33 mouse cellular contexts compared by ENCODE assay signal in the genomic region with DNA sequence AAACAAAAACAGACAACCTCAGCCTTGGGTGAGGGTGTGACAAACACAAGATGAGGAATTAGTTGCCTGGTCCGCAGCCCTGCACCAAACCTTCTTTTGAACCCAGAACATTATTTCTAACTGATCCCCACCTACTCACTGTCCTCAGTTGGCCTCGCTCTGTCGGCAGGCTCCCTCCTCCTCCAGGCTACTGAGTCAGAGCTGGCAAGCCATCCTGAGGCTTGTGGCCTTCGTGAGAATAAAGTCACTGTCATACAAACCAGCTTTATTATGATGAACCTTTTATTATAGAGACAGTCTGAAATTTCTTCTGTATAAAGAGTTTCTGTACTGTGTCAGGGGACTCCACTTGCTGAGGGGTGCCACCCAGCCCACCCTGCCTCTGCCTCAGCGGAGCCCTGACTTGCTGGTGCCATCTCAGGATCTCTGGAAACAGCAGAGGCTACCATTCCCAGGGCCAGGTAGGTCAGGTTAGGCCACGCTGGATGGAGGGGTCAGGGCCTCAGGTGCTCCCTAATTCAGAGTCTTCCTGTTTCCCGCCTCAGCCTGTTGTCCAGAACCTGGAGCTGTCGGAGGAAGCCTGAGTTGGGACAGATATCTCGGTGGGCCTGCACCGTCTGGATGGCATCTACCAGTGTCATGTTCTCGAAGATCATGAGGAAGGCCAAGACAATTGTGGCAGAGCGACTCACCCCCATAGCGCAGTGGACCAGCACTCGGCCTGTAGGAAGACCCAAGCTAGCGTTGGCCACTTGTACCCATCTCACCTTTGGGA. TPM values are rescaled to one million over a fixed set of nuclear protein-coding genes. Genes with fewer than 3 reads are reported as not detected.
DNase-seq lines count a peak whose midpoint lies in the region; TF ChIP-seq lines count a peak whose summit lies in the region.
"Had no signal": no experiment of that assay in that cellular context is flagged by ENCODE, and none has a peak within 500 bp of the region (broad histone marks: within the 10 kb centered on the region; RNA-seq: fewer than 3 reads in every experiment).

No protein-coding gene starts in this region.

- H3K4me3 ChIP-seq in gastrocnemius, adult 2 months, result no peak overlapping the region
- no peak overlapping the region for H3K4me3 ChIP-seq in layer of hippocampus, adult 2 months
- H3K4me3 ChIP-seq: embryonic facial prominence, embryonic 10.5 days; embryonic facial prominence, embryonic 13.5 days; erythroblast, embryonic 14.5 days; forebrain, embryonic 13.5 days; heart, adult 2 months; heart, embryonic 15.5 days had no signal

- intact Hi-C loops in gastrocnemius, adult 2 months (cut with DNase I), result no loop called here

- peak; percentile 52 for DNase-seq in adrenal gland, adult 2 months
- no peak for DNase-seq in adrenal gland, adult 18-20 months (ENCODE audit: low spot score in 2 of 2)
- DNase-seq in gastrocnemius, adult 2 months, result no peak
- no peak for DNase-seq in gastrocnemius, postnatal 4 days (ENCODE audit: low spot score in 2 of 2)
- no peak for DNase-seq in layer of hippocampus, adult 2 months (ENCODE audit: low spot score in 2 of 2)
- DNase-seq in layer of hippocampus, postnatal 10 days (ENCODE audit: low spot score in 2 of 2), result no peak
- peak; percentile 7 for DNase-seq in urinary bladder, postnatal 10 days (ENCODE audit: low spot score)
- DNase-seq in urinary bladder, adult 18-20 months (ENCODE audit: low spot score in 2 of 2), result no peak
- DNase-seq: adrenal gland, postnatal 14 days; cerebellum, adult 11-12 months; cerebellum, adult 8-10 months; cerebellum, postnatal 10 days; cerebellum, postnatal 36 days; embryo, embryonic 11 days; forebrain, postnatal 0 days; gastrocnemius, postnatal 14 days; heart, adult 2 months; heart, postnatal 10 days; heart, postnatal 4 days had no signal

- 0 out of 2 replicates have a peak overlapping the region, but pooled peaks have one; percentile 8 for H3K27ac ChIP-seq in gastrocnemius, adult 2 months
- H3K27ac ChIP-seq in layer of hippocampus, adult 2 months, result peak overlapping the region; percentile 37; the same call in 1 of the 2 replicates
- H3K27ac ChIP-seq: embryonic facial prominence, embryonic 10.5 days; embryonic facial prominence, embryonic 13.5 days; forebrain, embryonic 13.5 days; heart, adult 2 months; heart, embryonic 15.5 days; hindbrain, embryonic 14.5 days; hindbrain, postnatal 0 days had no signal

- TF ChIP-seq CTCF in gastrocnemius, adult 2 months (IDR thresholded peaks at IDR 0.05), result no peak
- no peak for TF ChIP-seq CTCF in layer of hippocampus, adult 2 months (conservative IDR thresholded peaks at IDR 0.05)

RNA-seq across cellular contexts. Expression of gene Samd8, which starts 17.0 kb away (rescaled TPM):
- 10 to 100 TPM; 46.5 to 47.5 TPM for total RNA-seq in adrenal gland, adult 2 months (2021)
- 18.8 and 22.2 TPM in 2 replicates for polyA plus RNA-seq in adrenal gland, adult 2 months (2012; rRNA removed)
- total RNA-seq in adrenal gland, adult 18-20 months (2021), result 10 to 100 TPM; 45.1 to 52.9 TPM
- total RNA-seq in gastrocnemius, adult 2 months (2021), result 10 to 100 TPM; 57.3 to 63.4 TPM
- total RNA-seq in gastrocnemius, postnatal 4 days (2021), result 10 to 100 TPM; 22.4 to 22.8 TPM
- total RNA-seq in layer of hippocampus, adult 2 months (2021), result 10 to 100 TPM; 79.3 to 82.6 TPM
- total RNA-seq in layer of hippocampus, postnatal 10 days (2021), result 100 to 1,000 TPM in 1 of 2 experiments, 10 to 100 TPM in 1; 90.5 to 101 TPM

RNA-seq across cellular contexts. Expression of gene Dusp13, which starts 17.7 kb away (rescaled TPM):
- total RNA-seq in adrenal gland, adult 2 months (2021), result not detected
- polyA plus RNA-seq in adrenal gland, adult 2 months (2012; rRNA removed), result 0.77 and 1.1 TPM in 2 replicates
- under 1 TPM in 1 of 2 experiments, not detected in 1; 0.77 TPM for total RNA-seq in adrenal gland, adult 18-20 months (2021)
- 100 to 1,000 TPM; 194 to 238 TPM for total RNA-seq in gastrocnemius, adult 2 months (2021)
- 10 to 100 TPM; 15.0 to 15.6 TPM for total RNA-seq in gastrocnemius, postnatal 4 days (2021)
- total RNA-seq in layer of hippocampus, adult 2 months (2021), result under 1 TPM; 0.32 to 0.84 TPM
- under 1 TPM in 1 of 2 experiments, not detected in 1; 0.75 TPM for total RNA-seq in layer of hippocampus, postnatal 10 days (2021)
- total RNA-seq: adrenal gland, postnatal 14 days; heart, postnatal 4 days; hindbrain, postnatal 0 days had no signal
- polyA plus RNA-seq: activated CD4-positive, CD25-positive, alpha-beta regulatory T cell, adult 4 months; brain, embryonic 14.5 days; embryonic facial prominence, embryonic 10.5 days; erythroblast, embryonic 14.5 days; forebrain, embryonic 13.5 days; heart, embryonic 11.5 days; heart, embryonic 15.5 days; hindbrain, embryonic 11.5 days; inflammation-experienced regulatory T-cells, adult 6 months; intestine, embryonic 16.5 days had no signal

RNA-seq across cellular contexts. Expression of gene Dupd1, which starts 18.9 kb away (rescaled TPM):
- under 1 TPM; 0.58 to 0.62 TPM for total RNA-seq in adrenal gland, adult 2 months (2021)
- 0.40 and 0.49 TPM in 2 replicates for polyA plus RNA-seq in adrenal gland, adult 2 months (2012; rRNA removed)
- 1 to 10 TPM in 1 of 2 experiments, under 1 TPM in 1; 0.83 to 2.5 TPM for total RNA-seq in adrenal gland, adult 18-20 months (2021)
- total RNA-seq in gastrocnemius, adult 2 months (2021), result 10 to 100 TPM; 33.6 to 58.6 TPM
- total RNA-seq in gastrocnemius, postnatal 4 days (2021), result 10 to 100 TPM; 21.4 to 27.1 TPM
- under 1 TPM in 1 of 2 experiments, not detected in 1; 0.42 TPM for total RNA-seq in layer of hippocampus, adult 2 months (2021)
- total RNA-seq in layer of hippocampus, postnatal 10 days (2021), result under 1 TPM; 0.29 to 0.53 TPM
- total RNA-seq: ES-E14; heart, adult 2 months; hindbrain, postnatal 0 days had no signal
- polyA plus RNA-seq: activated CD4-positive, CD25-positive, alpha-beta regulatory T cell, adult 4 months; embryonic facial prominence, embryonic 10.5 days; forebrain, embryonic 13.5 days; heart, embryonic 11.5 days; hindbrain, embryonic 11.5 days; hindbrain, embryonic 14.5 days; inflammation-experienced regulatory T-cells, adult 6 months; intestine, embryonic 16.5 days had no signal

Comparison
In these comparisons a context has a peak if more than half of its experiments do, and no peak if none do; other contexts are left out.
1. DNase-seq: peak in adrenal gland, adult 2 months (single experiment) and urinary bladder, postnatal 10 days (single experiment); none in adrenal gland, adult 18-20 months (0 of 2), gastrocnemius, adult 2 months (single experiment), gastrocnemius, postnatal 4 days (0 of 2), layer of hippocampus, adult 2 months (0 of 2), layer of hippocampus, postnatal 10 days (0 of 2) and urinary bladder, adult 18-20 months (0 of 2).
2. RNA of gene Dusp13, which starts 17.7 kb away (total RNA-seq): 194 to 238 TPM in gastrocnemius, adult 2 months; 15.0 to 15.6 TPM in gastrocnemius, postnatal 4 days, 0.32 to 0.84 TPM in layer of hippocampus, adult 2 months, 0.77 TPM in adrenal gland, adult 18-20 months, 0.75 TPM in layer of hippocampus, postnatal 10 days and not detected in adrenal gland, adult 2 months; every median in the first group is over 10 times any median in the second.
3. RNA of gene Dupd1, which starts 18.9 kb away (total RNA-seq): 33.6 to 58.6 TPM in gastrocnemius, adult 2 months and 21.4 to 27.1 TPM in gastrocnemius, postnatal 4 days; 0.83 to 2.5 TPM in adrenal gland, adult 18-20 months, 0.58 to 0.62 TPM in adrenal gland, adult 2 months, 0.29 to 0.53 TPM in layer of hippocampus, postnatal 10 days and 0.42 TPM in layer of hippocampus, adult 2 months; every median in the first group is over 4 times any median in the second.